Mouse (Mus musculus): ENCODE results near the gene Pea15a.

- no peak for TF ChIP-seq CTCF (IDR thresholded peaks at IDR 0.05; ENCODE audit: insufficient read depth, low read depth, low read length)
- TF ChIP-seq POLR2A (IDR thresholded peaks at IDR 0.05; ENCODE audit: insufficient read depth, low read depth, low read length) = no peak
These were observed 52.1 kb downstream of the Pea15a start for GRCm38 (mm10) chr1:172154536-172154935.

All from olfactory bulb, adult 2 months (tissue).